In genomic region chr10:20112026-20112973, GRCm38 (mm10) we compare ENCODE assay signal across 11 mouse cellular contexts.
DNase-seq lines count a peak whose midpoint lies in the region; ATAC-seq lines count a peak whose summit lies in the region.
"Had no signal": no experiment of that assay in that cellular context is flagged by ENCODE, and none has a peak within 500 bp of the region (broad histone marks: within the 10 kb centered on the region; RNA-seq: fewer than 3 reads in every experiment).

No protein-coding gene starts in this region.

- no peak for DNase-seq in frontal cortex, postnatal 10 days (ENCODE audit: low spot score in 2 of 2)
- DNase-seq in right cerebral cortex, adult 18-20 months: peak; percentile 40
- DNase-seq in right cerebral cortex, postnatal 36 days (ENCODE audit: low spot score in 2 of 2): no peak
- DNase-seq in cerebellum, postnatal 14 days: peak; percentile 56 to 59
- peak; percentile 41 for DNase-seq in right cerebral cortex, postnatal 14 days
- DNase-seq in kidney, adult 8-10 months: no peak
- no peak for DNase-seq in thymus, postnatal 25 days
- DNase-seq: kidney, adult 18-20 months; lung, postnatal 4 days had no signal

- ATAC-seq in frontal cortex, adult (ENCODE audit: low TSS enrichment): peak; percentile 79
- ATAC-seq: activated CD4-positive, CD25-positive, alpha-beta regulatory T cell, adult 4 months had no signal

Comparison
In these comparisons a context has a peak if more than half of its experiments do, and no peak if none do; other contexts are left out.
1. DNase-seq: peak in right cerebral cortex, adult 18-20 months (single experiment), cerebellum, postnatal 14 days (2 of 2) and right cerebral cortex, postnatal 14 days (single experiment); none in frontal cortex, postnatal 10 days (0 of 2), right cerebral cortex, postnatal 36 days (0 of 2), kidney, adult 8-10 months (0 of 2) and thymus, postnatal 25 days (single experiment).